Mouse (Mus musculus): ENCODE measurements around the gene Sestd1. TPM values are rescaled to one million over a fixed set of nuclear protein-coding genes. Genes with fewer than 3 reads are reported as not detected.

The Sestd1 gene
- polyA plus RNA-seq, 1 experiment = 5.2 TPM

Other genes starting within 250 kb of the Sestd1 start
- 1.2 and 1.7 TPM in 2 replicates for gene Ccdc141, start 110.0 kb downstream of the Sestd1 start, polyA plus RNA-seq (2012; ENCODE audit: insufficient read depth, insufficient read length, missing spikeins)